Mouse (Mus musculus) MEL (cell line): Measurements from ENCODE around the gene Olfr689. TPM values are rescaled to one million over a fixed set of nuclear protein-coding genes. Genes with fewer than 3 reads are reported as not detected.

ENCODE experiments used
- DNase-seq: peaks from one replicate; pipeline ENCODE4 v3.0.0; 2011; ENCODE audit warnings: low read depth, low spot score
- H3K27ac ChIP-seq: 2 replicates; pipeline ENCODE4 v1.5.1; 2012; ENCODE audit warnings: low read depth, mild to moderate bottlenecking, control low read depth, low read length, moderate library complexity; ENCODE audit not compliant: control insufficient read depth
- H3K27me3 ChIP-seq, 2 experiments: fragments of 150-350 bp in 1 of 2; sonication (generic) in 1 of 2; 2 replicates each; pipeline ENCODE4 v1.6.1; 2012; ENCODE audit warnings: low read length in 2 of 2, mild to moderate bottlenecking in 2 of 2, improper control_type of control experiment in 1 of 2, moderate library complexity in 1 of 2; ENCODE audit not compliant: insufficient read depth in 2 of 2, control insufficient read depth in 1 of 2
- H3K36me3 ChIP-seq, 2 experiments: 2 replicates each; pipeline ENCODE4 v1.6.1; 2012 to 2014; ENCODE audit warnings: low read length in 2 of 2, improper control_type of control experiment in 1 of 2, inconsistent platforms in 1 of 2, mild to moderate bottlenecking in 1 of 2; ENCODE audit not compliant: insufficient read depth in 2 of 2, control insufficient read depth in 1 of 2
- H3K4me1 ChIP-seq, 2 experiments: fragments of 150-350 bp in 1 of 2; sonication (generic) in 1 of 2; 2 replicates each; pipeline ENCODE4 v1.6.1; 2012; ENCODE audit warnings: low read length in 2 of 2, improper control_type of control experiment in 1 of 2, mild to moderate bottlenecking in 1 of 2; ENCODE audit not compliant: insufficient read depth in 2 of 2, control insufficient read depth in 1 of 2
- H3K4me3 ChIP-seq, 2 experiments: fragments of 150-350 bp in 1 of 2; sonication (generic) in 1 of 2; 2 replicates each; pipeline ENCODE4 v1.5.1; 2012; ENCODE audit warnings: low read depth in 2 of 2, low read length in 2 of 2, mild to moderate bottlenecking in 2 of 2, moderate library complexity in 2 of 2, control low read depth in 1 of 2, improper control_type of control experiment in 1 of 2; ENCODE audit not compliant: control insufficient read depth in 1 of 2, insufficient read depth in 1 of 2
- H3K79me2 ChIP-seq: 2 replicates; pipeline ENCODE4 v1.6.1; 2012; ENCODE audit warnings: mild to moderate bottlenecking, low read length, moderate library complexity; ENCODE audit not compliant: control insufficient read depth, poor library complexity, insufficient read depth
- H3K9ac ChIP-seq: 2 replicates; pipeline ENCODE4 v1.6.1; 2012; ENCODE audit warnings: low read depth, mild to moderate bottlenecking, control low read depth, low read length, moderate library complexity; ENCODE audit not compliant: control insufficient read depth, poor library complexity, severe bottlenecking
- H3K9me3 ChIP-seq: fragments of 150-350 bp; sonication (generic); replicated peaks from 2 replicates; pipeline ENCODE4 v1.6.1; 2012; ENCODE audit warnings: mild to moderate bottlenecking, low read length, improper control_type of control experiment, moderate library complexity; ENCODE audit not compliant: insufficient read depth
- CHD1 ChIP-seq: IDR thresholded peaks from 2 replicates; pipeline ENCODE4 v1.6.1; 2012; ENCODE audit warnings: low read depth, mild to moderate bottlenecking, inconsistent platforms, low read length, improper control_type of control experiment
- ELF1 ChIP-seq: IDR thresholded peaks from 2 replicates; pipeline ENCODE4 v1.6.1; 2014; ENCODE audit warnings: low read depth, mild to moderate bottlenecking, inconsistent platforms, low read length, improper control_type of control experiment, moderate library complexity
- EP300 ChIP-seq, 2 experiments: IDR thresholded peaks; 2 replicates each; pipeline ENCODE4 v1.6.1; 2011; ENCODE audit warnings: improper control_type of control experiment in 2 of 2, low read length in 2 of 2, low read depth in 1 of 2, mild to moderate bottlenecking in 1 of 2
- ETS1 ChIP-seq: IDR thresholded peaks from 2 replicates; pipeline ENCODE4 v1.6.1; 2012; ENCODE audit warnings: low read depth, mild to moderate bottlenecking, inconsistent platforms, low read length, improper control_type of control experiment, moderate library complexity
- GABPA ChIP-seq: IDR thresholded peaks from 2 replicates; pipeline ENCODE4 v1.6.1; 2012; ENCODE audit warnings: low read depth, mild to moderate bottlenecking, inconsistent platforms, low read length, improper control_type of control experiment, moderate library complexity
- HCFC1 ChIP-seq: IDR thresholded peaks from 2 replicates; pipeline ENCODE4 v1.6.1; 2012; ENCODE audit warnings: low read depth, mild to moderate bottlenecking, inconsistent platforms, low read length, improper control_type of control experiment, moderate library complexity
- JUND ChIP-seq: IDR thresholded peaks from 2 replicates; pipeline ENCODE4 v1.6.1; 2011; ENCODE audit warnings: low read depth, mild to moderate bottlenecking, improper control_type of control experiment, low read length
- KAT2A ChIP-seq: conservative IDR thresholded peaks from 2 replicates; pipeline ENCODE4 v1.6.1; 2012; ENCODE audit warnings: low read depth, low read length, improper control_type of control experiment, inconsistent platforms
- MAX ChIP-seq: IDR thresholded peaks from 2 replicates; pipeline ENCODE4 v1.6.1; 2011; ENCODE audit warnings: low read length, improper control_type of control experiment
- MYC ChIP-seq: IDR thresholded peaks from 2 replicates; pipeline ENCODE4 v1.6.1; 2011; ENCODE audit warnings: low read depth, mild to moderate bottlenecking, low read length, improper control_type of control experiment, moderate library complexity
- NELFE ChIP-seq: IDR thresholded peaks from 2 replicates; pipeline ENCODE4 v1.6.1; 2011; ENCODE audit warnings: low read depth, low read length, improper control_type of control experiment
- NRF1 ChIP-seq: IDR thresholded peaks from 2 replicates; pipeline ENCODE4 v1.6.1; 2014; ENCODE audit warnings: low read depth, mild to moderate bottlenecking, inconsistent platforms, low read length, improper control_type of control experiment, moderate library complexity; ENCODE audit not compliant: poor library complexity, insufficient read depth, severe bottlenecking
- POLR2A ChIP-seq, 2 experiments: IDR thresholded peaks; 2 replicates each; pipeline ENCODE4 v1.6.1; 2011 to 2012; ENCODE audit warnings: low read length in 2 of 2, mild to moderate bottlenecking in 2 of 2, control low read depth in 1 of 2, improper control_type of control experiment in 1 of 2, low read depth in 1 of 2, moderate library complexity in 1 of 2; ENCODE audit not compliant: control insufficient read depth in 1 of 2, insufficient read depth in 1 of 2, poor library complexity in 1 of 2
- POLR2AphosphoS5 ChIP-seq: IDR thresholded peaks from 2 replicates; pipeline ENCODE4 v1.6.1; 2012; ENCODE audit warnings: low read depth, borderline replicate concordance, mild to moderate bottlenecking, inconsistent platforms, low read length, moderate library complexity, mixed read lengths
- RAD21 ChIP-seq: IDR thresholded peaks from 2 replicates; pipeline ENCODE4 v1.6.1; 2011; ENCODE audit warnings: mild to moderate bottlenecking, low read depth, low read length, improper control_type of control experiment
- RCOR1 ChIP-seq: IDR thresholded peaks from 2 replicates; pipeline ENCODE4 v1.6.1; 2012; ENCODE audit warnings: low read depth, mild to moderate bottlenecking, inconsistent platforms, low read length, improper control_type of control experiment
- SIN3A ChIP-seq: IDR thresholded peaks from 2 replicates; pipeline ENCODE4 v1.6.1; 2012; ENCODE audit warnings: low read length, improper control_type of control experiment, inconsistent platforms
- SMC3 ChIP-seq: IDR thresholded peaks from 2 replicates; pipeline ENCODE4 v1.6.1; 2011; ENCODE audit warnings: low read depth, low read length, improper control_type of control experiment
- TAL1 ChIP-seq: IDR thresholded peaks from 2 replicates; pipeline ENCODE4 v1.6.1; 2012; ENCODE audit warnings: mild to moderate bottlenecking, inconsistent platforms, low read length, moderate library complexity, mixed read lengths
- TBP ChIP-seq: IDR thresholded peaks from 2 replicates; pipeline ENCODE4 v1.8.0; 2011; ENCODE audit warnings: low read depth, low read length, improper control_type of control experiment
- TCF12 ChIP-seq: IDR thresholded peaks from 2 replicates; pipeline ENCODE4 v1.6.1; 2014; ENCODE audit warnings: low read depth, mild to moderate bottlenecking, inconsistent platforms, low read length, improper control_type of control experiment, moderate library complexity
- UBTF ChIP-seq: IDR thresholded peaks from 2 replicates; pipeline ENCODE4 v1.6.1; 2012; ENCODE audit warnings: low read depth, mild to moderate bottlenecking, inconsistent platforms, low read length, improper control_type of control experiment, moderate library complexity, borderline replicate concordance; ENCODE audit not compliant: insufficient read depth
- USF1 ChIP-seq: IDR thresholded peaks from 2 replicates; pipeline ENCODE4 v1.6.1; 2014; ENCODE audit warnings: low read depth, mild to moderate bottlenecking, inconsistent platforms, low read length, improper control_type of control experiment, moderate library complexity
- ZC3H11A ChIP-seq: IDR thresholded peaks from 2 replicates; pipeline ENCODE4 v1.6.1; 2012; ENCODE audit warnings: low read depth, mild to moderate bottlenecking, inconsistent platforms, low read length, improper control_type of control experiment
- ZMIZ1 ChIP-seq: IDR thresholded peaks from 2 replicates; pipeline ENCODE4 v1.6.1; 2012; ENCODE audit warnings: low read depth, mild to moderate bottlenecking, inconsistent platforms, low read length, improper control_type of control experiment, moderate library complexity
- polyA plus RNA-seq, 2 experiments: library from polyadenylated mRNA; stranded (reverse) in 1 of 2; unstranded in 1 of 2; fragments of >175 nt in 1 of 2; fragments of >200 nt in 1 of 2; gene quantifications; 2 replicates each; pipeline versions ENCODE4 v1.2.1 to v1.2.4; 2012; ENCODE audit warnings: low replicate concordance in 2 of 2, low read depth in 1 of 2; ENCODE audit not compliant: insufficient read length in 2 of 2, insufficient read depth in 1 of 2, missing spikeins in 1 of 2
- total RNA-seq: library from RNA; depleted of rRNA; stranded (reverse); fragments of 300-350 nt; gene quantifications from 2 replicates; pipeline ENCODE4 v1.2.3, GENCODE M21; 2012

Olfr689 gene
- total and polyA plus RNA-seq, 3 experiments = not detected

DNA sequence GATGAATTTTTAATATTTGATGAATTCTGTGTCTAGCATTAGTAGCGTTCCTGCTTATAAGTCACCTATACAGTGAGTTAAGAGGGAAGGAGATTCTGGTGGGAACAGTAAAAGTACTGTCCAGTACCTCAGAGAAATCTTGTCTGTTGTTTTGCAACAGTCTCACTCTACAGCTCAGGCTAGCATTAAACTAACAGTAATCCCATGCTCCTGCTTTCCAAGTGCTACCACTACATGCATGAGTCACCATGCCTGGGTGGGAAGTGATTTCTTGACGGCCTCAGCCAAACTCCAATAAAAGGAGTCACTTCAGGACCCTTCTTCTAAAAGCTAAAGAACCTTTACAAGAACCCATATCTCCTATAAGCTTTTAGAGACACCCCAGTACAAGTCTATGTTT is 50.7 kb downstream of the Olfr689 start:
- no peaks in the 10 kb centered on the region for H3K9me3 ChIP-seq
- TF ChIP-seq RAD21 = no peak
- no peak for TF ChIP-seq HCFC1
- no peak for TF ChIP-seq ZMIZ1
- TF ChIP-seq TAL1 = no peak
- TF ChIP-seq POLR2AphosphoS5 = no peak
- TF ChIP-seq EP300 (IDR thresholded peaks at IDR 0.05; ENCODE audit: low read depth in 1 of 2, low read length in 2 of 2) = no peak
- TF ChIP-seq USF1 = no peak
- no peak for TF ChIP-seq ELF1
- TF ChIP-seq TCF12 = no peak
- TF ChIP-seq POLR2A (IDR thresholded peaks at IDR 0.05; ENCODE audit: control insufficient read depth in 1 of 2, insufficient read depth in 1 of 2, low read depth in 1 of 2, low read length in 2 of 2, poor library complexity in 1 of 2) = no peak
- TF ChIP-seq RCOR1 = no peak
- TF ChIP-seq GABPA = no peak
- no peak for TF ChIP-seq SIN3A
- TF ChIP-seq MAX = no peak
- TF ChIP-seq ZC3H11A = no peak
- TF ChIP-seq MYC = no peak
- no peak for TF ChIP-seq NELFE
- TF ChIP-seq SMC3 = no peak
- no peak for TF ChIP-seq TBP
- no peaks in the 10 kb centered on the region for H3K36me3 ChIP-seq
- no peaks in the 10 kb centered on the region for H3K27me3 ChIP-seq
- H3K9ac ChIP-seq = no peak overlapping the region
- no peak overlapping the region for H3K4me3 ChIP-seq
- H3K27ac ChIP-seq = no peak overlapping the region
- no peaks in the 10 kb centered on the region for H3K4me1 ChIP-seq
- no peaks in the 10 kb centered on the region for H3K79me2 ChIP-seq
- no peak for DNase-seq

DNA sequence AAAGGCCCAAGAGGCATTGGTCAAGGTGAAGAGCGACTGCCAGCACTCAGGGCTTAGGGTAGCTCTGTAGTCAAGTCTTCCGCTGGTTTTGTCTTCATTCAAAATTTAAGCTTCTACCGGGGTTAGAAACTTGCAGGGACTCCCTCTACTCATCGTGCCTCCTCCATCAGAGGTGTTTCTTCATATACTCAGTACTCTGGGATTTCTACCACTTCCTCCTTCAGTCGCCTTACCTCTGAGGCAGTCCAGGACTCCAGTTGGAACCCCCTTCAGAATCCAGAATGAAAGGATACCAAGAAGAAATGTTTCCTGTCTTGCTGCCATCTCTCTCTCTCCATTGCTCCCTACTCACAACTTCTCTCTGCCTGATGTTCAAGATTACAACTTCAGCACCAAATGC is 56.3 kb downstream of the Olfr689 start:
- no peak overlapping the region for H3K9ac ChIP-seq
- no peaks in the 10 kb centered on the region for H3K4me1 ChIP-seq
- DNase-seq = no peak
- no peaks in the 10 kb centered on the region for H3K79me2 ChIP-seq
- no peak for TF ChIP-seq ETS1
- no peak for TF ChIP-seq NRF1
- no peak for TF ChIP-seq KAT2A
- TF ChIP-seq RCOR1 = no peak
- no peak for TF ChIP-seq CHD1
- TF ChIP-seq UBTF = no peak
- TF ChIP-seq HCFC1 = no peak
- no peak for TF ChIP-seq JUND
- no peak for TF ChIP-seq USF1
- TF ChIP-seq ZMIZ1 = no peak
- TF ChIP-seq MAX = no peak
- H3K27me3 ChIP-seq = no peaks in the 10 kb centered on the region
- H3K36me3 ChIP-seq = no peaks in the 10 kb centered on the region
- no peak overlapping the region for H3K4me3 ChIP-seq
- no peaks in the 10 kb centered on the region for H3K9me3 ChIP-seq
- no peak overlapping the region for H3K27ac ChIP-seq
